Mouse (Mus musculus) forebrain, postnatal 0 days (tissue): ENCODE measurements around the gene Slc45a1. TPM values are rescaled to one million over a fixed set of nuclear protein-coding genes. Genes with fewer than 3 reads are reported as not detected.

ENCODE experiments used
- ATAC-seq: fragments of 200-750 bp; cut with Nextera tagmentation; 2 replicates; pipeline ENCODE4 v1.8.0; 2017; ENCODE audit warnings: mild to moderate bottlenecking, moderate library complexity
- DNase-seq: peaks from one replicate; pipeline ENCODE4 v3.0.0-alpha.2; 2015
- H3K27ac ChIP-seq: fragments of 300-500 bp; sonication (generic); 2 replicates; pipeline ENCODE4 v1.5.1; 2014; ENCODE audit warnings: low read depth, mild to moderate bottlenecking, antibody characterized with exemption, low read length, moderate library complexity, mixed read lengths
- H3K27me3 ChIP-seq: fragments of 300-500 bp; sonication (generic); 2 replicates; pipeline ENCODE4 v1.6.1; 2014; ENCODE audit warnings: mild to moderate bottlenecking, low read length, mixed read lengths; ENCODE audit not compliant: insufficient read depth
- H3K36me3 ChIP-seq: fragments of 300-500 bp; sonication (generic); 2 replicates; pipeline ENCODE4 v1.6.1; 2014; ENCODE audit warnings: mild to moderate bottlenecking, moderate library complexity; ENCODE audit not compliant: insufficient read depth
- H3K4me1 ChIP-seq: fragments of 300-500 bp; sonication (generic); 2 replicates; pipeline ENCODE4 v1.6.1; 2014; ENCODE audit warnings: antibody characterized with exemption; ENCODE audit not compliant: insufficient read depth
- H3K4me2 ChIP-seq: fragments of 300-500 bp; sonication (generic); 2 replicates; pipeline ENCODE4 v1.6.1; 2014; ENCODE audit warnings: low read depth, mild to moderate bottlenecking, moderate library complexity
- H3K4me3 ChIP-seq: fragments of 300-500 bp; sonication (generic); 2 replicates; pipeline ENCODE4 v1.5.1; 2014; ENCODE audit warnings: low read depth, low read length, mixed read lengths
- H3K9ac ChIP-seq: fragments of 300-500 bp; sonication (generic); 2 replicates; pipeline ENCODE4 v1.6.1; 2014; ENCODE audit warnings: mild to moderate bottlenecking
- H3K9me3 ChIP-seq: fragments of 300-500 bp; sonication (generic); 2 replicates; pipeline ENCODE4 v1.6.1; 2016; ENCODE audit warnings: low read length
- CTCF ChIP-seq: sonication (generic); IDR thresholded peaks from 2 replicates; pipeline ENCODE4 v1.5.1; 2016; ENCODE audit warnings: antibody characterized with exemption, control low read depth, low read depth
- WGBS: fragments of 180-500 bp; shearing (Covaris S2); extraction: QIAGEN DNeasy Blood & Tissue Kit; methylation state at CpG from one replicate; pipeline ENCODE4 v1.1.7; 2014; 5-methylcytosine and 5-hydroxymethylcytosine counted together
- polyA plus RNA-seq: library from polyadenylated mRNA; unstranded; fragments of >200 nt; fragmentation: Nextera tagmentation; extraction: Ambion mirVana; gene quantifications from 2 replicates; pipeline ENCODE4 v1.2.1, GENCODE M21; 2015
- total RNA-seq: library from RNA; depleted of rRNA; stranded (reverse); fragments of >200 nt; gene quantifications from 2 replicates; pipeline ENCODE4 v1.2.3, GENCODE M21; 2014

Slc45a1 gene
- total and polyA plus RNA-seq, 2 experiments from 2014 or later = 37.2 to 43.9 TPM

GRCm38 (mm10) chr4:150635568-150635967 is 16.4 kb downstream of the Slc45a1 start:
- Histone ChIP-seq H3K4me3 (no peak overlapping the region), H3K9ac (no peak overlapping the region), H3K4me1 (no peaks in the 10 kb centered on the region), H3K4me2 (no peak overlapping the region), H3K27me3 (no peaks in the 10 kb centered on the region), H3K36me3 (peaks cover 43% of the 10 kb centered on the region), H3K27ac (no peak overlapping the region), H3K9me3 (no peaks in the 10 kb centered on the region)
- no peak for ATAC-seq
- no peak for TF ChIP-seq CTCF
- 86% methylated on average over 10 of the region's 10 CpGs for WGBS
- no peak for DNase-seq

- no peaks in the 10 kb centered on the region for H3K9me3 ChIP-seq
- H3K9ac ChIP-seq = no peak overlapping the region
- ATAC-seq = no peak
- no peak overlapping the region for H3K4me3 ChIP-seq
- H3K4me2 ChIP-seq = no peak overlapping the region
- DNase-seq = no peak
- WGBS = 79% methylated on average over 11 of the region's 11 CpGs
- H3K36me3 ChIP-seq = peaks cover 30% of the 10 kb centered on the region
- TF ChIP-seq CTCF = no peak
- H3K27ac ChIP-seq = no peak overlapping the region
- H3K4me1 ChIP-seq = no peaks in the 10 kb centered on the region
- H3K27me3 ChIP-seq = no peaks in the 10 kb centered on the region
These were observed 22.7 kb downstream of the Slc45a1 start for GRCm38 (mm10) chr4:150629266-150629665.

GRCm38 (mm10) chr4:150625951-150626732 is 25.8 kb downstream of the Slc45a1 start:
- TF ChIP-seq CTCF = peak; percentile 72
- H3K4me2 ChIP-seq = no peak overlapping the region
- H3K4me3 ChIP-seq = no peak overlapping the region
- no peak overlapping the region for H3K9ac ChIP-seq
- no peaks in the 10 kb centered on the region for H3K4me1 ChIP-seq
- no peaks in the 10 kb centered on the region for H3K9me3 ChIP-seq
- ATAC-seq (no peak), DNase-seq (peak; percentile 34)
- no peak overlapping the region for H3K27ac ChIP-seq
- no peaks in the 10 kb centered on the region for H3K27me3 ChIP-seq
- H3K36me3 ChIP-seq = peaks cover 20% of the 10 kb centered on the region
- 46% methylated on average over 6 of the region's 6 CpGs for WGBS

GRCm38 (mm10) chr4:150625425-150625824 is 26.5 kb downstream of the Slc45a1 start:
- peak; percentile 53; the same call in 1 of the 2 replicates for ATAC-seq
- H3K27me3 ChIP-seq = no peaks in the 10 kb centered on the region
- H3K9me3 ChIP-seq = no peaks in the 10 kb centered on the region
- no peak overlapping the region for H3K4me2 ChIP-seq
- no peak overlapping the region for H3K27ac ChIP-seq
- no peak overlapping the region for H3K9ac ChIP-seq
- WGBS = 52% methylated on average over 1 of the region's 1 CpGs
- peaks cover 17% of the 10 kb centered on the region for H3K36me3 ChIP-seq
- H3K4me1 ChIP-seq = no peaks in the 10 kb centered on the region
- TF ChIP-seq CTCF = peak; percentile 71
- H3K4me3 ChIP-seq = no peak overlapping the region
- DNase-seq = peak; percentile 45

- H3K4me3 ChIP-seq = no peak overlapping the region
- peaks cover 22% of the 10 kb centered on the region for H3K36me3 ChIP-seq
- WGBS = 81% methylated on average over 4 of the region's 4 CpGs
- H3K27me3 ChIP-seq = no peaks in the 10 kb centered on the region
- no peak for ATAC-seq
- TF ChIP-seq CTCF = no peak
- H3K9me3 ChIP-seq = no peaks in the 10 kb centered on the region
- H3K9ac ChIP-seq = no peak overlapping the region
- no peak overlapping the region for H3K4me2 ChIP-seq
- H3K4me1 ChIP-seq = no peaks in the 10 kb centered on the region
- no peak for DNase-seq
- no peak overlapping the region for H3K27ac ChIP-seq
These were observed 27.0 kb downstream of the Slc45a1 start for GRCm38 (mm10) chr4:150624933-150625332.

- Histone ChIP-seq H3K27me3 (no peaks in the 10 kb centered on the region), H3K4me2 (no peak overlapping the region), H3K4me1 (no peaks in the 10 kb centered on the region), H3K9ac (no peak overlapping the region), H3K9me3 (no peaks in the 10 kb centered on the region), H3K27ac (no peak overlapping the region), H3K36me3 (peaks cover 17% of the 10 kb centered on the region), H3K4me3 (no peak overlapping the region)
- TF ChIP-seq CTCF = no peak
- no peak for DNase-seq
- 64% methylated on average over 11 of the region's 11 CpGs for WGBS
- no peak for ATAC-seq
These were observed 27.7 kb downstream of the Slc45a1 start for GRCm38 (mm10) chr4:150624214-150624823.

- Histone ChIP-seq H3K9me3 (no peaks in the 10 kb centered on the region), H3K9ac (no peak overlapping the region), H3K27me3 (no peaks in the 10 kb centered on the region), H3K4me3 (no peak overlapping the region), H3K4me2 (no peak overlapping the region), H3K4me1 (no peaks in the 10 kb centered on the region), H3K27ac (no peak overlapping the region), H3K36me3 (peaks cover 30% of the 10 kb centered on the region)
- no peak for ATAC-seq
- WGBS = 89% methylated on average over 13 of the region's 13 CpGs
- DNase-seq = no peak
- TF ChIP-seq CTCF = no peak
These were observed 29.3 kb downstream of the Slc45a1 start for GRCm38 (mm10) chr4:150622641-150623040.
